Mouse (Mus musculus) neural tube, embryonic 10.5 days (tissue): Measurements from ENCODE around the gene Pdcd5.

Experiments
- DNase-seq: peaks from one replicate; pipeline ENCODE4 v3.0.0-alpha.2; 2017; ENCODE audit warnings: low spot score; ENCODE audit errors: extremely low spot score

Pdcd5 gene

DNA sequence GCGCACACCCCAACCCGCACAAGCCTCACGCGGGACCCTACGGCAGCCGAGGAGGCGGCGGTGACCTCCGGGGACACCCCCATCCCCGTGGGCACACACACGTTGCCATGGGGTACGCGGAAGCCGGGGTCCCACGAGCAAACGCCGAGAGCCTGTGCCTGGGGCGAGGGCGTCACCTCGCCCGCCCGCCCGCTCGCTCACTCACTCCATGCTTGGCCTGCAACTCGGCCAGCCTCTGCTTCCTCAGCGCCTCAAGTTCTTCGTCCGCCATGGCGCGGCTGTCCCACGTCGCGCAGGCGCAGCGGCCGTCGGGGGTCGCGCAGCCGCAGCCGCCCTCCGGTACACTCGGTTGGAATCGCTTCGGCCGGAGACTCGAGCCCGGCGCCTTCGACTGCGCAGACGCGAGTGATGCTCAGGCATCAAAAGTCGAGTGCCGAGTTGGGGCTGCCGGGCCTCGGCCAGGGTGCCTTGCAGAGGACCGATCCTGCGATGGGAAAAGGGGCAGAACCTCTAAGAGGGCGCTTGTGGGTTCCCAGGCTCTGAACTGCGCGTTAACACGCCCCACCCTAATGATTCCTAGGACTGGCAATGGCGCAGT is at the start of gene Pdcd5:
Gene Pdcd5, minus strand, starts transcription at position 421 of the 598 bp plus-strand sequence.
- DNase-seq, result peak; percentile 99

DNA sequence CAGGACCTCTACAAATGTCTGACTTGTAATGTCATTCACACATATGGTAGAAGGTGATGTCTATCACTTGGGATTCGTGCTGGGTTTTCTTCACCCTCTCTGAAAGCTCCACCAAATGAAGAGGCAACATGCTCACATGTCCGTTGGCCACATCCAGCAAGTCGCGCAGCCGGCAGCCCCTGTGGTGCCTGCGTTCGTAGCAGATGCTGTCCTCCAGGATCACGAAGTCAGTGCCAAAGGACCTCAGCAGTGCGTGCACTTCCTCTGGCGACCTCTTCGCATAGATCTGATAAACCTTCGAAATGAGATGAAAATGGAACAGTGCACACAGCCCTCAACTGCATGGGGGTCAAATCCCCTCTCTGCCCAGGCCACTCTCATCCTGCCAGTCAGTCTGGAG is 45.3 kb upstream of the Pdcd5 start:
- DNase-seq, result no peak

GRCm38 (mm10) chr7:35692117-35692516 is 44.8 kb upstream of the Pdcd5 start:
- no peak for DNase-seq

DNA sequence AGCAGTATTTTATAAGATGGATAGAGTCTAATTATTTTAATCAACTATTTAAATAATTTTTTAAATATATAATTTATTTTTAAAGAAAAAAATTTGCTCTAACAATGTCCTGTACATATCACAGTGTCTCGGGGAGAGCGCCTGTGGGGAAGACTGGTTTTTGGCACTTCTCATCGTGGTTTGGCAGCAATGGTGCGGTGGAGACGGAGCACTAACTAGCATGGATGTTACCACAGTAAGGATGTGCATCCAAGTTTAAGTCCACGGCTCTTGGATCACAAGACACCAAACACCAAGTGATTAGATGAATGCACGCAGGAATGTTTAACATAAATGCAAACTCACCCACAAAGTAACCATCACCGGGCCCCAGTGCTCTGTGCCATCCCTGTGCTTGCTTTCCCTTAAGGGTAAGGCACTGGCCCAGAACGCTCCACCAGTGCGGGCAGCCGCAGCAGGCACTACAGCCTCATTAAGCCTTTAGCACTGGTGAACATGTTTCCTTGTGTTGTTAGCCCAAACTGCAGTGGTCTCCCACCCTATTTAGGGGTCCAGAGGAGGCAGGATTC is 41.5 kb upstream of the Pdcd5 start:
- DNase-seq, result no peak

DNA sequence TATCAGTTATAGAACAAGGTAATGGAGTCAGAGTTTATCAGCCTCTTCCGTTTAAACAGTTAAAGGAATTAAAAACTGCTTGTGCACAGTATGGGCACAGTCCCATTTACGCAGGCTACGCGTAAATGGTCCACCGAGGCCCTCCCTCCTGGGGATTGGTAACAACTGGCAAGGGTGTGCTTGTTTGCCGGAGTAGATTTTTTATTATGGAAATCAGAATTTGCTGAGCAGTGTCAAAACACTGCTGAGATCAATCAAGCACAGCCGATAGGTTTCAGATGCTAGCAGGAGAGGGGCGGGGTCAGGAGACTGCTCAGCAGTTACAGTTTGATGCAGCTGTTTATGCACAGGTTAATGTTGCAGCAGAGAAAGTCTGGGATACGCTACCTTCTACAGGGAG is 41.0 kb upstream of the Pdcd5 start:
- no peak for DNase-seq

DNA sequence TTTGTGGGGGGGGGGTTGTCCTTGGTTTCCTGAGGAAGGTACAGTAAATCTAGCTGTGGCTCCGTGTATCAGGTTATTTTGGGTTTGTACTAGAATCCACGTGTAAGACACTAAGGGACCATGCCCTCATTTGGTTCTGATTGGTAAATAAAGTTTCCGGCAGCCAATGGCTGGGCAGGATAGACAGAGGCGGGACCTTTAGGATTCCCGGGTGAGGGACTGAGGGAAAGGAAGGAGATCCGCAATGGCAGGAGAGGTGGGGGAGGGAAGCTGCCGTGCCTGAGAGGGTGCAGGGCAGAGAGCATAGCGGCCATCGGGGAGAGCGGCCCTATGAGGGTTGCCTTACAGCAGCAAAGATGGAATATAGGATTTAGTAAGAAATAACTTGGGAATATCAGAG is 39.9 kb upstream of the Pdcd5 start:
- peak; percentile 33 for DNase-seq

DNA sequence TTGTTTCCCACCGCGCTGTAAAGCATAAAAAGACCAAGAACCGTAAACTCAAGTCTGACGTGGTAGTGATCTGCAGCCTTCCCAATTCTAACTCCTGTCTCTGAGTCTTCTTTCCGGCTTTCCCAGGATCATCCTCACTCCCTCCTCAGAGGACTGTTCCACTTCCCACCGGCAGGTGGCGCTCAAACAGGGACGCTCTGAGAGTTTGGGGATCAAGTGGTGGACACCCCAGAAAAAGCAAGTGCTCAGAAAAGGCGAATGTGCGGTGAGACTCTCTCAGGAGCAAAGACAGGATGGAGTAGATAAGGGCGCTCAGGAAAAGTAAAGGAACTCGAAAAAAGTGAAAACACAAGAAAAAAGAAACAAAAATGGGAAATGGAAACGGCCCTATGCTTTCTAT is 39.4 kb upstream of the Pdcd5 start:
- DNase-seq, result peak; percentile 67

GRCm38 (mm10) chr7:35686216-35686615 is 38.9 kb upstream of the Pdcd5 start:
- DNase-seq, result no peak

DNA sequence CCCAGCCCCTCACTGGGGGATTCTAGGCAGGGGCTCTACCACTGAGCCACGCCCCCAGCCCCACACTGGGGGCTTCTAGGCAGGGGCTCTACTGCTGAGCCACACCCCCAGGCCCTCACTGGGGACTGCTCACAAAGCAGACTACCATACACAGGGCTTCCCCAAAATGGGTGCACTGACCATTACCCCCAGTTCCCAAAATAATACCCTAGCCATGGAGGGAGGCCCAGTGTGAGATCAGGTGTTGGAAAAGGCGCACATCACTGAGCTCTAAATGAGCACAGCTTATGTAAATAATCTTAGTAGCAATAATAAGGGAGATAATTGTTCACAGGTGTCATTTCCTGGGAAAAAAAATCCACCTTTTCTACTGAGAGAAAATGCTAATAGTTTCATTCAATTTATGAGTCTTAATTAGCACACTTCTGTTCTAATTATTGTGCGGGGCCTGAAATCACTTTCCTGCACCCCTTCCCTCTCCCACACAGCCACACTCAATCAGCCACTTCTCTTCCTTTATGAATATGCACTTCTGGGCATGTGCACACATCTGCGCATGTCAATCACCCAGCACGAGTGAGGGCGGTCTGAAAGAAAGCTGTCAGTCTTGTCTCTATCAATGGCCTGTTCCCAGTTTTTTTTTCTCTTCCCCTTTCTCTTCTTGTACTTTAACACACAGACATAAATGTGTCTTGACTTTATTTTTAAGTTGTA is 36.2 kb upstream of the Pdcd5 start:
- no peak for DNase-seq

GRCm38 (mm10) chr7:35681559-35681958 is 34.2 kb upstream of the Pdcd5 start:
- no peak for DNase-seq

DNA sequence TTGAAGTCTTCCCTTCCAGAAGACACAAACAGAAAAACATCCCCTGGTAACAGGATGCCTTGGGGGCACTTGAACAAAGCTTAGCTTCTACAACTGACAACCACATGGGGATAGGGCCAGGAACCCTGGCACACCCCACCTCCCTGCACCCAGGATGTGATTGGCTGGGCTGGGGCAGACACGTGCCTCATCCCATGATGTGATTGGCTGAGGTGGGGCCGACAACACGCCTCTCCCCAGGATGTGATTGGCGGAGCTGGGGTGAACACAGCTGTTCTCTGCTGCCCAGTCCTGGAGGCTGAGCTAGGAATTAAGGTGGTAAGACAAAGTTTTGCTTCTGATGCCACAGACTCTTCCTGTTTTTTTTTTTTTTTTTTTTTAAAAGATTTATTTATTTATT is 31.7 kb upstream of the Pdcd5 start:
- DNase-seq, result no peak

- DNase-seq, result peak; percentile 38
Measured at GRCm38 (mm10) chr7:35668066-35669041, 21.0 kb upstream of the Pdcd5 start.

DNA sequence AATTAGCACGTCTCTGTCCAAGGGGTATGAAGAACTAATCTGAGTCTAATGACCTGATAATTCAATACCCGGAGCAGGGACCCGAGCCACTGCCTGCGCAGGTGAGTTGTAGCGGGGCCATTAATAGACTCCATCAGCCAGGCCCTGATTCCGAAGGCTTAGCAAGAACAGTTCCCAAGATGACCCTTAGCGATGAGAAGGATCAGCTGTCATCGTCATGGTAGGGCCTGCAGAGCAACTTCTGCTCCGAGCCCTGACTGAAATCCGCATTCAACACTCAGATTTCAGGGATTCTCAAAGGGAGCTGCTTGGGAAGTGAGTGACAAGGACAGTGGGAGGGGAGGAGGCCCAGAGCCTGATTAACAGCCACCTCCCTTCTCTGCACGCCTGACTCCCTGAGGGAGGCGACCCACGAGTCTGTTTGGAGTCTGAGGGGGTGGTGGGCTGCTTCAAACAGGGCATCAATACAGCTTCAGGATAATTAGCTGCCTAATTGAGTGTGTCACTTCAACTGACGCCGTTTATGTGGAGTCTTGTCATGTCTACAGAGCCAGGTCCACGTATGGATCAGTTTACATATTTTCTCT is 16.6 kb upstream of the Pdcd5 start:
- DNase-seq, result no peak

DNA sequence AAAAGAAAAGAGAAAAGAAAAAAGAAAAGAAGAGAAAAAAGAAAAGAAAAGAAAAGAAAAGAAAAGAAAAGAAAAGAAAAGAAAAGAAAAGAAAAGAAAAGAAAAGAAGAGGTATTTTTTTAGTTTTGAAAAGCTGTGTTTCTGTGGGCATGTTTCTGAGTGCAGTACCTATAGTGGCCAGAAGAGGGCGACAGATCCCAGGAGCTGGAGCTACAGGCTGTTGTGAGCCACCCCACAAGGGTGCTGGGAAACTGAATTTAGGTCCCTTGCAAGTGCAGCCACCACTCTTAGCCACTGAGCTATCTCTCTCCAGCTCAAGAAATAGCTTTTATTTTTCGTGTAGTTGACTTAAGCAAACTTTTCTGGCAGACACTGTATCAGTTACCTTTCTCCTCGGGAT is 11.9 kb upstream of the Pdcd5 start:
- DNase-seq, result no peak

DNA sequence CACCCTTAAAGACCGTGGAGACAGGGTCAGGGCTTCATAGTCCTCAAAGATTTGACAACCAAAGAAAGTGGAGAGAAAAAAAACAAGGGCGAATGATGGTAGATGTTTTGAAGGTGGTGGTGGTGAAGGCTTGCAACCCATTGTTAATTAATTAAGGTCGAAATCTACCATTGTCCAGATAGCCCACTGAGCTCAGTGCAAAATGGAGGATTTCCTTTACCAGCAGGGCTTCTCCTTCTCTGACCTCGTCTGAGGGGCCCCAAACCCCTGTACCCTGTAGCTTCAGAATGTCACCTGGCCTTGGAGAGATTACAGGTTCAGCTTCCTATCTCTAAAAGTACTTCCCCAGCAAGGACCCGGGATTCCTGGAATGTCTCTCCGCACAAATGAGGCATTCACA is 10.5 kb upstream of the Pdcd5 start:
- no peak for DNase-seq

GRCm38 (mm10) chr7:35651583-35652270 is 4.4 kb upstream of the Pdcd5 start:
- no peak for DNase-seq

DNA sequence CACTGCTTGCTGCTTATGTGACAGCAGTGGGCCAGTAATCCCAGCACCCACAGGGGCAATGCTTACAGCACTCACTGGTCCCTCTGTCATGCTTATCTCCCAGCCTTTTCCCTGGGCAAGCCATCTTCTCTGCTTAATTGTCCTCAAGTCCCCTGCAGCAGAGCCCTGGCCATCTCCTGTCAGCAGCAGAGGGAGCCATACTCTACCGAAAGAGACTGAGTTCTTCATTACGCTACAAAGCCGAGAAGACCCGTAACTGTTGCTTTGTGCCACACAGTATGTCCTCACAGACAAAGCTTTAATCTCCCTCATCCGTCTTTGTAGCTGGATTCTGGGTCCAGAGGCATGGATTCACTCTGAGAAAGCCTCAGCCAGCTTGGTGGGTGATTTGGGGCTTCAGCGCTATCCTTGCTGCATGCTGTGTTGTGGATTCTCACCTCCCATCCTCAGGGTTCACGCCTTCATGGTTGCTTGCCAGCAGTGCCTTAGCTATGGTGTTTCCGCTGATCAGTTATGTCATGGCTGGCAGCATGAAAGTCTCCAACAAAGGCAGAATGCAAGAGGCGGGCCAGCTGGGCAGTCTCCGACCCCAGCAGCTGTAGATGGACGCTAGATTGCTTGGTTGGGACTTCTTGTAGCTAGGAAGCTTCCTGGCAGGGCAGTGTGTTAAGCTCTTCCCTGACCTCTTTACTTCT is 3.5 kb upstream of the Pdcd5 start:
- DNase-seq, result no peak

GRCm38 (mm10) chr7:35649071-35649470 is 1.8 kb upstream of the Pdcd5 start:
- DNase-seq, result no peak

- no peak for DNase-seq
Measured at GRCm38 (mm10) chr7:35648239-35649069, 1.1 kb upstream of the Pdcd5 start.
